Mouse (Mus musculus): ENCODE data around the gene Drd4.
"Not testable (repeated sequence)": the region's sequence is repeated elsewhere in the genome, so short reads cannot be mapped to it uniquely, and the experiment has no call there.

Gene Drd4

GRCm38 (mm10) chr7:141291921-141292582 lies at the start of gene Drd4:
TSS of gene Drd4 (plus strand) at chr7:141292006.
- DNase-seq: no peak

- DNase-seq: not testable (repeated sequence)
These were observed 41.3 kb upstream of the Drd4 start for GRCm38 (mm10) chr7:141250486-141250885.

DNA sequence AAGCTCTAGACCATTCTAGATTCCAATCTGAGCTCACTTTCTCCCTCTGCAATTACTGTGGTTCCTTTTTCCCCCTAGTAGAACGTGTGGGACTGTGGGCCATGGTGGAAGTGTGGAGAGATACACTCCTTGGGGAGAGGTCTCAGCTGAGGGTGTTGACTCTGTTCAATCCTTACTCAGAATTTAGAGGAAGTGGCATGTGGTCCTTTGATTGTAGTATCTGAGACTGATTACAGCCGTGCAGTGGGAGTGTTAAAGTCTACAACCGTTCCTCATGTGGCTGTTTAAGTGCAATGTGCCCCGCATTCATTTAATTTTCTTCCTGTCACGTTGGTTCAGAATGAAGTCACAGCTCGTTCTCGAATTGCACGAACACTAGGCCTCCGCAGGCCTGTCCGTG lies 35.6 kb upstream of the Drd4 start:
- DNase-seq: no peak

GRCm38 (mm10) chr7:141261480-141261879 lies 30.3 kb upstream of the Drd4 start:
- no peak for DNase-seq

GRCm38 (mm10) chr7:141263640-141264039 lies 28.2 kb upstream of the Drd4 start:
- DNase-seq: no peak

GRCm38 (mm10) chr7:141264041-141264700 lies 27.6 kb upstream of the Drd4 start:
- no peak for DNase-seq

- no peak for DNase-seq
These were observed 26.9 kb upstream of the Drd4 start for GRCm38 (mm10) chr7:141264761-141265410.

- DNase-seq: no peak
These were observed 26.4 kb upstream of the Drd4 start for GRCm38 (mm10) chr7:141265411-141265738.

DNA sequence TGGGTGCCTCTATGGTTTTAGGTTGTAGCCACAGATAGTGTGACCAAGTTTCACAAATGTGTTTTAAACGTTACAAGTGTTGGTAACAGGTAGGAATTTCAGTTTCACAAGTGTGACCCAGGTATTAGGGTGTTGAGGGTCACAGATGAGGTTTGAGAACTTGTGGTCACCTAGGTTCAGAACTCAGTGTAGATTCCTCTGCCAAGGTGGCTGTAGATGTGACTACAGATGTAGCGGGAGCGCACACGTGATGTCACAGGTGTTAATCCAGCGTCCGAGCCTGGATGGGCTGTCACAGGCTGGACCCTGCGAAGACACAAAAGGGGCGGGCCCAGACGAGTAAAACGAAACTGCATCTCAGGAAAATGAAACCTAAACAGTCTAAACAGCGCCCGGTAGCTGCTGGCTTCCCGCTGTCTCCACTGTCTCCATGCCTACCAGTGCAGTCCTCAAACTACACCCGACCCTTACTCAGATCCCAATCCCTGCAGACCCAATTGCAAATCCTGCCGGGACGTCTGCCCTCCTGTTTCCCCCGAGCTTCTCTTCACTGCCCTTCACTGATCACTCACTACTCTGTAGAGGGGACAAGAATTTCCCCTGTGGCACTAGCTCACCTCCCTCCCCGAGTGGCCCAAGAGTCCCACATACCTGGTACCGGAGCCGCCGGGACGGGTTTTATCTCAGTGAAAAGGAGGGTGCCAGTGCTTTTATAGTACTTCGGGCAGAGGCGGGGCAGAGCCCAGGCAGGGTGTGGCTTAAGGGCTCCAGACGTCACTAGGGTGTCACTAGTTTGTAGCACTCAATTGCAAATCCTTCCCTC lies 25.9 kb upstream of the Drd4 start, which contains the start of gene Irf7:
Gene Irf7, minus strand, starts transcription at position 743 of the 823 bp plus-strand sequence.
- peak; percentile 27 for DNase-seq

GRCm38 (mm10) chr7:141268466-141269272 lies 23.1 kb upstream of the Drd4 start:
- no peak for DNase-seq

DNA sequence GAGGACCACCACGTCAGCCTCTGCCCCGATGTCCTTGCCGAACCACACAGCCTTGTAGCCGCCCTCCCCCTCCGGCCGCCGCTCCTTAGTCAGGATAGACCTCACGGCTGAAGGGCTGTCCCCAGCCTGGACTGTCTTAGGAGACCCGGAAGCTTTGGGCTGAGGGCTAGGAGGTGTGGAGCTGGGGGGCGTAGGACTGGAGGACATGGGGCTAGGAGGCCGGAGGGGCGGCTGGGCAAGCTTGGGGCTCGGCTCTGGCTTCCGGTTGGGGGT lies 22.6 kb upstream of the Drd4 start:
- DNase-seq: no peak

DNA sequence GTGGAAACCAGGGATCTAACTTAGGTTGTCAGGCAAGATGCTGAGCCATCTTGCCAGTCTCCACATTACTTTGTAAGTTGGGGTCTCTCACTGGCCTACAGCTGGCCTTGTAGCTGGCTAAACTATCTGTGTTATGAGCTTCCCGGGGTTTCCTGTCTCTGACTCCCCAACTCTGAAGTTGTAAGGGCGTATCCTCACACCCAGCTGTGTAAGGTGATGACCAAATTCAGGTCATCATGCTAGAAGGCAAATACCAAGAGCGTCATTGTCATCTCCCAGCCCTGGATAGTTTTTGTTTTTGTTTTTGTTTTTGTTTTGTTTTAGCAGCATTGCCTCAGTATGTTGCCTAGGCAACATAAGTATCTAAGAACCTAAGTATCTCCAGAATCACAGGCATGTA lies 21.2 kb upstream of the Drd4 start:
- no peak for DNase-seq

DNA sequence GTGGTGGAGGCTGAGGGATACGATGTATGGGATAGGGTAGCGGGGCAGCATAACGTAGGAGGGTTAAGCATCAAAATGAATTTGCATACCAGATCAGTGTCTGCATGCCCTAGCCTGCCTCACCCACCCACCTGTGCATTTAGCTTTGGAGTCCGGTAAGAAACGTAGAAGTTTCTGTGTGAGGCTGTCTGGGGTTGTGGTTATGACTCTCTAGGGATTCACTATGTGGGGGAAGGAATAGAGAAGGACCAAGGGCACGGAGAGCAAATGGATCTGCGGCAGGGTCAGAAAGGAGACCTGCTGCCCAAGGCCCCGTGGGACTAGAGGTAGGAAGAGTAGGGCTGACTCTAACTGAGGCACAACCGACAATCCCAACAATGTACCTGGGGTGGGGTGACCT lies 16.4 kb upstream of the Drd4 start:
- no peak for DNase-seq

GRCm38 (mm10) chr7:141276546-141276945 lies 15.3 kb upstream of the Drd4 start, which contains the start of gene Cdhr5:
TSS of gene Cdhr5 (minus strand) at chr7:141276786.
- no peak for DNase-seq

DNA sequence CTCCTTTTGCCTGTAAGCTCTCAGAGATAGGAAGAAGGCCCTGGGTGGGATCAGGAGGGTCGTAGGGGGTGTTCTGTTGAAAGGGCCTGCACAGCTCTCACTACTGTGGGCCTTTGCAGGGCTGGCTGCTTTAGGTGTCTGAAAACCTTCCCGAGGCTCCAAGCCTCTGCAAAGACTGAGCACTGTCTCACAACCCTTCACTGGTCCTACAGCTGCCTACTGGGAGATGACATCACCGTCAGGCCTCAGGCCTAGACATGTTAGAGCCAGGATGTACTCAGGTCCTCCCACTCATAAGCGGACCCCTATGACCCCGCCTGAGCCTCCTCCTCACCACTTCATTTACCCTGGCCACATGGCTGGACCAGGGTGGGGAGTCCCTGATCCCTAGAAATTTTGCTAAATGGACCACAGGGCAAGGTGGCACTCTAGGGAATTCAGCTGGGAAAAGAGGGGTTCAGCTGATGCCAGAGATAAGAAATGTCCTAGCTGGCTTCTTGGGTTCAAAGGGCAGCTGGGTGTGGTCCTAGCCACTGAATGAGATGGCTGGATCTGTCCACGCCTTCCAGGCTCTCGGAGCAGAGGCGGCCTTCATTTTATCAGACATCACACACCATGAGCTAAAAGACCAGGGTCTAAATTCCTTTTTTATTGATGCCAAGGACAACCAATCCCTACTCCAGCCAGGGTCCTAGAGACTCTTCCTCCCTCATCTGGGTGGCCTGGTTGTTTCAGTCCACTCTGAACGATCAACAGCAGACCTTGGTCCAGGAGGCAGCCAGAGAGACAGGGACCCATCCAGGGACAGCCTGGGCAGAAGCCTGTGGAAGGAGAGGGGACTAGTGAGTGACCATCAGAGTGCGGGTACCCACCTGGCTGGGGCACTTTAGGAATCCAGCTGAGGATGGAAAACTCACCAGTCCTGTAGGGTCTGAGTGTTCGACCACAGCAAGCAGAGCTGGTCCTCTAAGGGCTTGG lies 13.8 kb upstream of the Drd4 start:
- DNase-seq: no peak

DNA sequence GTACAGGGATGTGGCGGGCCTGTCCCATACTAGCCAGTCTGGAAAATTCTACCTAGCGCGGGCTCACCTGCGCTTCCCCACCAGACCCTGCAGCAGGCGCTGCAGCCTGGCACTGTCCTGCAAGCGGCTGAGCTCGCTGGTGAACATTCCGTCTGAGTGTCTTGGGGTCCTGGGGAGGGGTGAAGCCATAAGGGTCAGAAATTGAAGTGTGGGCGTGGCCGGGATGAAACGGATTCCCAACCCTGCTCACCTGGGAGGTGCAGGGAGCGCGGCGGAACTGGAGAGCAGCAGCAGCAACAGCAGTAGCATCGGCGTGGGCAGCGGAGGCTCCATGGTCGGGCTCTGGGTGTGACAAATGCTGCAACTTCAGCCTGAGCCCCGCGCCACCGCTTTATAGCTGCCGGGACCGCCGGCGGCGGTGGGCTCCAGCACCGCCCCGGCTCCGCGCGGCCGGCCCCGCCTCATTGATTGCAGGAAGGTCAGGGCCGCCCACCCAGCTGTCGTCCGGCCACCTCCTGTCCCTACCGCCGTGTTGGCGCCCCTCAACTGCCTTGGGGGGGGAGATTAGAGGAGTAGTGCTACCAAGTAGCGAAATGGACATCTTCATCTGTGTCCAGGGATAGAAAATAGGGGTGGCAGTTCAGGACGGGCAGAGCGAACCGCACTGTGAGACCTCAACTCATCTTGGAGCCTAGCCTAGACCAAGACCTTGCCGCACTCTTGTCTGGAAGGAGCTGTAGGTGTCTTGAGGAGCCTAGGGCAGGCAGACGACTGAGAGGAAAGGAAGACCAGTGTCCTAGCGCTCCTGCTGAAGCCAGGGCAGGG lies 12.8 kb upstream of the Drd4 start, which contains the start of gene Sct:
Gene Sct, minus strand, starts transcription at position 368 of the 825 bp plus-strand sequence.
- DNase-seq: peak; percentile 47

- DNase-seq: no peak
These were observed 10.4 kb upstream of the Drd4 start for GRCm38 (mm10) chr7:141281442-141281841.

DNA sequence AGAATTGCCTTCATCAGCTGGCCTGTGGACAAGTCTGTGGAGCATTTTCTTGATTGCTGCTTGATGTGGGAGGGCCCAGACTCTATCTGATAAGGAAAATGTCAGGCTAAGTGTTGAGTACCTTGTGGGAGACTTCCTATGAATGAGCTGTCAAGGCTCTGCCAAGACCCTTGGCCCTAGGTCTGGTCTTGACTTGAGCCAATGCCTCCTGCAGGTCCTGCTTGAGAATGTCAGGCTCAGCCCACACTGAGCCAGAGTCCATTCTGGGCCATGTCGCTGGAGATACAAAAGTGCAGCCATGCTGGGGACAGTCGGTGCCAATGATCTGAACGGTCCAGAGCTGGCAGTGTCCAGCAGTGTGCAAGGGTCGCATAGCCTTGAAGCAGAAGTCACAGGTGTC lies 9.1 kb upstream of the Drd4 start:
- no peak for DNase-seq

GRCm38 (mm10) chr7:141288042-141288441 lies 3.8 kb upstream of the Drd4 start:
- DNase-seq: no peak

Data from cerebellum, adult 11 months (tissue).